Mouse (Mus musculus) lung, postnatal 4 days (tissue): ENCODE measurements around the gene Plcb3.
"Not testable (repeated sequence)": the region's sequence is repeated elsewhere in the genome, so short reads cannot be mapped to it uniquely, and the experiment has no call there.

Source experiments
- DNase-seq, 2 experiments: peaks; one replicate each; pipeline ENCODE4 v3.0.0; 2021

The Plcb3 gene

DNA sequence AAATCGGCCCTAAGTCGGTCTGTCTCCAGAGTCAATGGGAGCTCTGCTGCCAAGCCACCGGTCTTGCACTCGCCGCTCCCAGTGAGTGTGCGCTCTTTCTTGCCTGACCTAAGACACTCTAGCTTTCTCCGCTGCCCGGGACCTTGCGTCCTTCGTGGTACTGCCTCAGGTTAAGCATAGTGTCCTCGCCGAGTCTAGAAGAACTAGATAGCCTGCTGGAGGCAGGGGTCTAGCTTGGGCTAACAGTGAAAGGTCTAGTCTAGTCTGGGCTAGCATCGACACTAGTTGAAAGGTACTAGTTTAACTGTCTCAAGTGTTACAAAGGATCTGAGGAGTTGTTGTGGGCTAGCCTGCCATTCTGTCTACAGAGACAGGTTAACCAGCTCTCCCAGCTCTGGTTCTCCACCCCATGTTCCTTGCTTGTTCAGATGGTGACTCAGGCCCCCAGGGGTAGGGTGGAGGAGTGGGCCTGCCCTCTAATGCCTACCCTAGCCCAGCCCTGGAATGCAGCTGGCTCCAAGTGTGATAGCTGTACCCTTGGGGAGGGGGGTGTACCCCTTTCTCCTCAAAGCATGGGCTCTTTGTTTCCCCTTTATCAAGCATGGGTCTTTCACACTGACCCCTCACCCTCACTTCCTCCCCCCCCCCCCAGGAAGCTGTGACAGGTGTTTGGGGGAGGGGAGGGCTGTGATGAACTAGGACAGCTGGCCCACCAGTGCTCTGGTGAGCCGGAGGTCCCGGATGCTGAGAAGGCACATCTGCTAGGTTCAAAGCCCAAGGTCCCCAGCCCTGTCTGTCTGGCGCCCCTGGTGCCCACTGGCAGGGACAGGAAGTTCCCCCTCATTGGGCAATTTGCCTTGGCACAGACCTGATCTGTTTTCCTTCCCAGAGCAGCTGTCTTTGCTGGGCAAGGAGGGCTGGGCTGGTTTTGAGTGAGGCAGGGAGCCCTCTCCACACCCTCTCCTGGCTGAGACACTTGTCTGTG, at the start of gene Plcb3:
Plcb3 (minus strand) TSS at position 934 of the 985 bp plus-strand sequence.
- peak; percentile 76 to 81 for DNase-seq

DNA sequence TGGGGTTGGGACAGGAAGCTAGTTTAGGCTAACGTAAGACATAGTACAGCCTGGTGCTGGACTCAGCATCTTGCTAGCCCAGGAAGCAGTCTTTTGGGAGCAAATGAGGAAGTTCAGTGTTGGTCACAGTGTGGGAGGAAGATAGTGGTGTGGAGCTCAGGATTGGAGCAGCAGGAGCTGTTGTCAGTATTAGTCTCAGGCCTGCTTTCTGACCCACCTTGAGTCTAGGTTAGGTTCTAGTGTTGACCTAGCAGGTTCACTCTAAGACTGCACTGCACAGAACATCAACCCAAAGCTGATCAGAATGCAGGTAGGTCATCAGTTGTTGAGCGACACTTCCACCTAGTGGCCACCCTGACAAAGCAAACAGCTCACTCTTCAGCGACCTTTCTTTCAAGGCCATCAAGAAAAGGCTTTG, 44.0 kb upstream of the Plcb3 start:
- peak in 1 of 2 experiments; percentile 74 for DNase-seq

DNA sequence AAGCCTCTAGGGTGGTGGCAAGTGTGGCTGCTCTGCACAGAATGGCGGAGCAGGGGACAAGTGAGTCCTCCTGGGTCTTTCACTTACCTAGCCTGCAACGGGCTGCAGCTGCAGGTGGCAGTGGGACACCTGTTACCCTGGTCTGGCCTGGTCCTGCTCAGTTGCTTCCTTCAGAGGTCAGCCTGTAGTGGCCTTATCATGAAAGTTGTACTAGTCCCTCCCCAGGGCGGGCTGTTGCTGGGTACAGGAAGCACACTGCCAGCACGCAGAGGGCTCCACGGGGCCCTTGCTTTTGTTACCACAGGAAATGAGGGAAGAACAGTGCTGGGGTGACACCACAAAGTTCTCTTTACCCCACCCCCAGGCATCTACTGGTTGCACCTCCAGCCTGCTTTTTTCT, 42.9 kb upstream of the Plcb3 start, which contains the start of gene Fermt3:
Fermt3 (minus strand) TSS at position 279 of the 400 bp plus-strand sequence.
- peak; percentile 74 to 75 for DNase-seq

DNA sequence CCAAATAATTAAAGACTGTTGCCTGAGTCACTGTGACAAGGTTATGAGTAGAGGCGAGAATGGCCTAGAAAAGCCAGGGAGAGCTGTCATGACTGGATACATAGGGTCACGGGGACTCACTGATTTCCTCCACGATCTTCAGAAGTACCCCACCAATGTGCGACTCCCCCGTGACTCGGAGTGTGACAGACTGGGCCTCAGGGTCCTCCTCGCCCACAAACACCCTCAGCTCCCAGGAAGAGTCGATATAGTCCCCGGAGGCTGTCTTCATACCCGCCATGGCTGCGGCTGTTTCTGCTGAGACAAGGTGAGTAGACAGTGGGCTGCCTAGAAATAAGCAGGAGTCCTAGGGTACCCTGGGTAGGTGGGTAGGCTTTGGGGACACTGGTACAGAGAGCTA, 42.3 kb upstream of the Plcb3 start:
- DNase-seq: peak in 1 of 2 experiments; percentile 7

DNA sequence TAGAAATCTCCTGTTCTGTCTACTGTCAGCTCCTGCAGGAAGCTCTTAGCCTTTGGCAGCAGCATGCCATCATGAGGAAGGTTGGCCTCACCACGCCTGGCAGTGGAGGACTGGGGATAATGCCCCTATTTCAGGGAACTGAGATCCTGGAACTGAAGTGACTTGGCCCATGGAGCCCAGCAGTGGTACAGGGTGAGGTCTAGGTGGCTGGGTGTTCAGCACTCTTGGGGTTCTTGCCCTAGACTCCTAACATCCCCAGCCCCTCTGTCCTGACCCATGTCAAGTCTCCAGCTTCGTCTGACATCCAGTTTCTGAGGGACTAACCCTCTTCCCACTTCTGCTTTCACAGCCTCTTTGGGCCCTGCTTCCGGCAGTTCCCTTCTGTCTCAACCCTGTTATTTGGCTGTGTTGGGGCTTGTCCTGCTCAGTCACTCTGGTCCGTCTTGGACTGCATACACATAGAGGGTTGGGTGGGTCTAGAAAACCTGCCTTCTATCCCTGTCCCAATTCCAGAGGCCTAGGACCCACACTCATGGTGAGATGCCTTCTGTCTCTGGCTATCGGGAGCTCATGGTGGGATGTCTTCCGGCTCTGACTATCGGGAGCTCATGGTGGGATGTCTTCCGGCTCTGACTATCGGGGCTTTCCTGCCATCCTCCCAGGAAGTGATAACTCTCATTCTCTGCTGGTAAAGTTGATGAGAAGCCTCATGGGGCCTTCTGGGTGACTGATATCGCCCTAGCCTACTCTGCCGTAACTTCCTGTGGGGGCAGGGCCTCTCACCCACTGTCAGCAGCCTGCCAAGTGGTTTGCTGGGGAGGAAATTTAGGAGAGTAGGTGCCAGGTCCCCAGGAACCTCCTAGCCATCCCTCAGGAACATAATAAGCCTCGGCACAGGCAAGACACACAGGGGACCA, 41.5 kb upstream of the Plcb3 start:
- DNase-seq: peak; percentile 31 to 32

DNA sequence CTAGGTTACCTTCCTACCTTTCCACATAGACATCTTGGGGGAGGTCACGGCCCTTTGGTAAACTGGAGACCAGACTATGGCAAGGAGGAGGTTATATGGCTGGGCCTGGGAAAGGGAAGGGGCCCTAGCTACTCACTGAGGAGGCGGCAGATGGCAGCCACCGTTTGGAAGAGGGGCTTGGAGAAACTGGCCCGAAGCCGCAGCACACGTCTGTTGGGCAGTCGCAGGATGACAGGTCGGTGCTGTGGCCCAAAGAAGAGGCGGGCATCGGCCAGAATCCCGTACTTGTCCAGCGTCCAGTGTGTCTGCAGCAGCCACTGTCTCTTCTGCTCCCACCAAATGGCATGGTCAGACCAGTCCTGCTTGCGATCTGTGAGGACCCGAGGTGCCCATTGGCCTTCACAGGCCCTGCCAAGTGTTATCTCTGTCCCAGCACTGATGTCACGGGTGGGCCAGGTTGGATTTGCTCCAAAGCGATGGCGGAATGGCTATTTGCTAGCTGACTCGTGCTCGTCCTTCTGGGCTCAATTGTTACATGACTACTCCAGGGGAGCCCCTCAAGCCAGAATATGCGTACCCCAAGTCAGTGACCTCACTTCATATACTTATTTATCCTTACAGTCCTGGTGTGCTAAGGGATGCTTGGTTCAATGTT, 38.3 kb upstream of the Plcb3 start:
- DNase-seq: peak in 1 of 2 experiments; percentile 4

DNA sequence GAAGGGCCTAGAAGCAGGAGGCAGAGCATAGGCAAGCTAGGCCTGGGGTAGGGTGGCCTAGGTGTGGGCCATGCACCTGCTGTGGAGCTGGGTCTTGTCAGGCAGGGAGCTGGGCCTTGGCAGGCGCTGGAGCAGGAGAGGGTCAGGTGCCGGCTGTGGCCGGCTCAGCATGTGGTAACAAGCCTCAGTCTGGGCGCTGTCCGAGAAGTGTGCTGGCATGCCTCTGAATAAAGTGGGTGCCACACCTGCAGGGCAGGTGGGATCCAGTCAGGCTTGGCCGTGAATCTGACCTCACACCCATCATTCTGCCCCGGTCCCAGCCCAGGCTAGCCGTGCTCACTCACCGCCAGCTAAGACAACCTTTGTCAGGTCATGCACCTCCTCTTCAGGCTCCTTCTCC, 37.7 kb upstream of the Plcb3 start:
- peak in 1 of 2 experiments; percentile 22 for DNase-seq

DNA sequence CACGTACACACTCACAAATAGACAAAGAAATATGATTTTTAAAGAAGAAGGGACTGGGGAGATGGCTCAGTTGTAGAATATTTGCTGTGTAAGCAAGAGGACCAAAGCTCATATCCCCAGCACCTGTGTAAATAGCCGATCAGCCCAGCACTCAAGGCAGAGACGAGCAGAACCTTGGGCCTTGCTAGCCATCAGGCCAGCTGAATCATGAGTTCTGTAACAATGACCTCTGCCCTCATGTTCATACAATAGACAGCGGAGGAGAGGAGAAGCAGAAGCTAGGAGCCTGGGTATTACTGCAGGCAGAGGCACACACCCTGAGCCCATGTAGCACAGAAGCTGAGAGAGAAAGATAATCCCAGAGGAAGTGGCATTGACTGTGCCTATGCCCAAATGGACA, 36.2 kb upstream of the Plcb3 start:
- DNase-seq: no peak

DNA sequence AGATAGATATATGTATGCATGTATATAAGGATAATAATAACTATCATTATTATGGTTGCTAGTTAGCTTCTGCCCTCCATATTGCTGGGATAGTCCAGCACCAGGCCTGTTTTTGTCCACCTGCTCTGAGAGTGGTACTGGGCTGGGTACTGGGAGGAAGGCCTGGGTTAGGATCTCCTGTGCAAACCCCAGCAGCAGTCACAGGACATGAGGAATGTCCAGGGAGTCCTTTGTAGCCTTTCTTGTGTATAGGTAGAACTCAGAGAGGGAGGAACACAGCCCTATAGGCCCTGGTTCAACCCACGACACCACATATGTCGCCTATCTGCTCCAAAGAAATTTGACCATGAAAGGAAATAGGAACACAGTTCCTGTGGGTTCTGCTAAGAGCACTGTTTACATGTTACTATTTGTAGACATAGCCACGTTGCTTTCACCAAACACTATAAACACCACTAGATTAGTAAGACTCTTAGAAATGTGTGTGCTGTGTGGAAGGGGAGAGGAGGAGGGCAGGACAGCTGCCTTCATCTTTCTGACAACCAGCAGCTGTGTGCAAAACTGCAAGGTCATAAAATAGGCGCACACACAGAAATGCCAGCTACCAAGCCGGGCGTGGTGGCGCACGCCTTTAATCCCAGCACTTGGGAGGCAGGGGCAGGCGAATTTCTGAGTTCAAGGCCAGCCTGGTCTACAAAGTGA, 30.8 kb upstream of the Plcb3 start:
- DNase-seq: no peak

DNA sequence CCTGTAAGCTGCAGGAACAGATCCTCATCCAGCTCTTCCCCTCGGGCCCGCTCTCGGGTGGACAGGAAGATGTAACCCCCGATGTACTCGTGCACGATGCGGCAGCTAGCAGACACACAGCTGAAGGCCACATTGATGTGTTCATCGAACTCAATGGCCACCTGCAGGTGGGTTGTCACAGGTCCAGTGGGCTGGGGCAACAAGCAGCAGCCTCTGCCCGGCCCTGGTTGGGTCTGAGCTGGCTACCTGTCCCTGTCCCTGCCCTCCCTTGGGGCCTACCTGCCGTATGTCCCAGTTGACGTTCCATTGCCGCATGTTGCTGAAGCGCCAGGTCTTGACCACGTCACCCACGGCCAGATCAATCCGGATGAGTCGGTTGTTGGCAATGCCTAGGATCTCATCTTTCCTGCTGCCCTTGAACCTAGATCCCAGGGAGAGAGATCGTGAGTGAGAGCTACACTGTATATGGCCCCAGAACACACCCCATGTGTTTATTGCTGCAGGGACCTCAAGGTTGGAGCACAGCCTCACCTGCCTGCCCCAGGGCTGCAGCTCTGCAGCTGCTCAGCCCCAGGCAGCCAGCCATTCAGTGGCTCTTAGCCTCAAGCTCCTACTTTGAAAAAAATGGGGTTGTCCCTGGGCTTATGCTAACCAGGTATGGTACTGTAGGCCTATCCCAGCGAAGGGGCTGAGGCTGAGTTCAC, 23.2 kb upstream of the Plcb3 start:
- DNase-seq: no peak

DNA sequence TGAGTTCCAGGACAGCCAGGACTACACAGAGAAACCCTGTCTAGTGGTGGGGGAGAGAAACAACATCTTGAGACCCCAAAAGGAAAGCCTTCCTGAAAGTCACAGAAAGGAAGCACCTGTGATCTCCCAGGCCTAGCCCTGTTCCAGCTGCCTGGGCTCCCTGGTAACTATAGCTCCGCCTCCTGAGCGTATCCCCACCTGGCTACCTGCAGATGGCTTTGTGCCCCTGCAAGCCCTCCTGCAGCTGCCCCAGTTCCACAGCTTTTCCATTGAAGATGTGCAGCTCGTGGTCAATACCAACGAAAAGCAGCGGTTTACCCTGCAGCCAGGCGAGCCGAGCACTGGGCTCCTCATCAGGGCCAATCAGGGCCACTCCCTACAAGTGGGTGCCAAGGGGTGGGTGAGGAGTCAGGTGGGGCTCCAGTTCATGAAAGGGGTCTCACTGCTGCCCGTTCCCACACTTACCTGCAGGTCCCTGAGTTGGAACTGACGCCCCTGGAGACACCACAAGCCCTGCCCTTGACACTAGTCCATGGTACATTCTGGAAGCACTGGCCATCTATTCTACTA, 21.5 kb upstream of the Plcb3 start:
- peak in 1 of 2 experiments; percentile 4 for DNase-seq

DNA sequence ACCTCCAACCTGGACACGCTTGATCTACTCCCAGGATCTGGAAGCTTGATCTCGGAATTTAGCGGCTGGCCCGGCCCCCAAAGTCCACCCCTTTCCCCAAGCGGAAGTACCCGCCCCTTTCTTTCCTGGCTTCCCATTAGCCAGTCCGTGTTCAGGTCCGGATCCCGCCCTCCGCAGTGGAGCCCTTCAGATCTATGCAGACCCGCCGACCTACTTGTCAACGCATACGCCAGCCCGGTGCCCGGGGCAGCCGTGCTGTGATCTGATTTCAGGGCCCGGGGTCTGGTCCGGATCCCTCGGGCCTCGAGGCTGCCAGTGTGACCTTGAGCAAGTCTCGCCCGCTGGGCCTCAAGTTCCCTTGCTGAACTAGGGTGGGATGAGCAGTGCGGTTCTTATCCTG, 19.7 kb upstream of the Plcb3 start, which contains the start of the genes Nudt22 and Trpt1:
Nudt22 (minus strand) TSS at position 112 of the 400 bp plus-strand sequence.
Trpt1 (plus strand) TSS at position 126 of the 400 bp plus-strand sequence.
- peak; percentile 91 for DNase-seq

DNA sequence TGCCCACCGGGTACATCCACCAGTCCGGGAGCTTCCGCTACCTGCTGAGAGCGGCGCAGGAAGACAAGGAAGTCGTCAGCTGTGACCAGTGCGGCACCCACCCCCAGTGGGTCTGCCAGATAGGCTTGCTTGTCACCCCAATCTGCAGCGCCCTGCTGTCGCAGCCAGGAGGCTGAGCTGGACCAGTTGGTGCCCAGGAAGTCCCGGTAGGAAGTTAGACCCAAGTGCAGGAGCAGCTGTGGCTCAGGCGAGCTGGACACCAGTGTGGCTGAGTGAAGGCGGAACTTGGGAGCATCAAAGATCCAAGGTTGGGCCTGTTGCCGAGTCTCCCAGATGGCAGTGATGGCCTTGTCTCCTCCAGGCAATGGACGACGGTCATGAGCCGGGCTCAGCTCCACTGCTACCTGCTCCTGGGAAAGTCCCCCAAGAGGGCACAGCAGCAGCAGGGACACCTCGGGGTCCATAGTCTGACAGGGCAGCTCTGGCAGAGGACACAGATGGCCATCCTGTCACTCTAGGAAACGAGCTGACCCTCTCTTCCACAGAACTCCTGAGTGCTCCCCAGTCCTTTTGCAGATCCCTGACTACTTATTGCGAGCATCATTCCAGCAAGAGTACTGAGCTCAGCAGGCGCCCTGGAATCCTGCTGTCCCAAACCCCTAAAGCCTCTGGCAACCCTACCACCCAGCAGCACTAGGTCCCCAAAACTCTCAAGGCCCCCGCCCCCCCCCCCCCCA, 19.2 kb upstream of the Plcb3 start:
- no peak for DNase-seq

DNA sequence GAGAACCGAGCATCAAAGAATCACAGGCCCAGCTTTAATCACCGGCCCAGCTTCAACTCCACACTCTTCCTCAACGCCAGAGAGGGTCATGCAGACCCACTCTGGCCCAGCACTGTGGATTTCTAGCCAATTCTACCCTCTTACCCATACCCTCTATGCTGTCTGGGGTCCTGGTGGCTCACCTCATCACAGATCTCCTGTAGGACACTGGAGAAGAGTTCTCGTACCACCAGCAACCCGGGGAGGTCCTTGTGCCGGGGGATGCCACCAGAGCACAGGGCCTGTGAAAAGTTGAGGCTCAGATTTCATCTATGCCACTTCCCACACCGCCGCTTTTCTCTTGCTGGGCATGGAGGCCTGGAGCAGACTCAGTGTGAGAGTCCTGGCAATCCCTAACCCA, 18.2 kb upstream of the Plcb3 start:
- no peak for DNase-seq

DNA sequence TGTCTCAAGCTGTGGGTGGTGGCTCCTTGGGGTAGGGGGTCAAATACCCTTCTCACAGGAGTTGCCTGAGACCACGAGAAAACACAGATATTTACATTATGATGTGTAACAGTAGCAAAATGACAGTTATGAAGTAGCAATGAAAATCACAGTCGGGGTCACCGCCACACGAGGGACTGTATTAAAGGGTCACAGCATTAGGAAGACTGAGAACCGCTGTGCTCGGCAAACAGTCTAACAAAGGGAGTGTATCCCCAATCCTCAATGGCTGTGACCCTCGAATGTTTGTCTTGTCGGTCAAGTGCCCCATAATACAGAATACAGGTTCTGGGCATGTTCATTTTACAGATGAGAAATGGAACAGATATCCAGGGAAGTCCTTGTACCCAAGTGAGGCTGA, 17.7 kb upstream of the Plcb3 start:
- no peak for DNase-seq

DNA sequence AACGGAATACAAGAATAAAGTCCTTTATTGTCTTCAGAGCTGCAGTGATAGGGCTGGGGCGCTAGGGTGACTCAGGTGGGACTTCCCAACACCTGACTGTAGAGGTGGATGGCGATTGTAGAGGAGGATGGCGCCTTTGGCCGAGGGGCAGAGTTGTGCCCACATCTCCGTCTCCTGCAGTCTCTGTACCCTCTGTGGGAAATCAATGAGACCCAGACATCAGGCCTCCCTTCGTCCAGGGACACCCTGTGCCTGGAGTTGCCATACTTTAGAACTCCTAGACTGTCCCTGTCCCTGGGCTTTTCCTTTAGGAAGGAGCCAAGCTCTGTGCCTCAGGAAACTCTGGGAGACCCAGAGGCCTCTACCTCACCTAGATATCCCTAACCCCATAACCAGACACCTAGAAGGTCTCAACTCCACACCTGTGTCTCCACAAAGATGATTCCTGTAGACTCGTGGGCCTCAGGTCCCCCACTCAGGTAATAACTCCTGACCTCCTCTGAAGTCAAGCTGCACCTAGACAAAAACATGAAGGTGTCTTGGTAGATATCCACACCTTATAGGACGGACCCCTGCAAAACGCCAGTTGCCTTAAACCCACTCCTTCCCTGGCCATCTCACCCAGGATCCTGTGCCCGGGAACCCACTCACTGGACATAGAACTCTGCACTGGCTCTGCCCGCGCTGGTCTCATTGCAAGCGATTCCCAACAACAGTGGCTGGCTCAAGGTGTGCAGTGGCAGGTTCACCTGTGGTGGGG, 16.9 kb upstream of the Plcb3 start:
- no peak for DNase-seq

DNA sequence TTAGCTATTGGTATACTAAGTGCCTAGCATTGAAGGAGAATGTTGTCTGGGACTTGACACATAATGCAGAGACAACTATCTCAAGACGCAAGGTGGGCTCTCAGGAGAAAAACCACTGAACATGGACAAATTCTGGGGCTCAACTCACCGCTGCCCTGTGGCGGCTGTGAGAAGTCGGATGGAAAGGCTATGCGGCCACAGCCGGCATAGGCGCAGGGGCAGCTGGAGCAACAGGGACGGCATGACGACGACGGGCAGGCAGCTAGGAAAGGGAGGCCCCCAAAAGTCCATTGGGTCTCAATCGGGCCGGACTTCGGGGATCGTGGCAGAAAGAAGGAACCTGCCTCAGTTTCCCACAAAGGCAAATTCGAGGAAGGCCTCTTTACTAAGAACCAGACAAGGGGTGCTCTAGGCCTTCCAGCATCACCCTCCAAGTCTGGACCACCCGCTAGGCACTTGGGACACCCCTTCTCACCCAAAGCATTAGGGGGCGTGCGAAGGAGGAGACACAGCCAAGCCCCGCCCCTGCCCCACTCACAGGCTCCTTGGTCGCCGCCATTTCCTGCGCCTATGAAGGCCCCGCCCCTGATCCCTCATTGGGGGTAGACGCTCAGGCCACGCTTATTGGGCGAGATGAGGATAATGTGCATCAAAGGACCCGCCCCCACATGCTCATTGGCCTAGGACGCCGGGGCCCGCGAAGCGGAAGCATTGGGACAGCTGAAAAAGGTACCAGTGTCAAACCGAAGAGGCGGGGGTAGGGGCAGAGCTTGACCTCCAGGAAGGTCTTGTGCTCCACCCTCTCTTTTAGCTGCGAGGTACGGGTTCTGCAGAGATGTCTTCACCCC, 16.0 kb upstream of the Plcb3 start, which contains the start of gene Dnajc4:
Dnajc4 (minus strand) TSS at position 562 of the 848 bp plus-strand sequence.
- DNase-seq: peak; percentile 97 to 98

DNA sequence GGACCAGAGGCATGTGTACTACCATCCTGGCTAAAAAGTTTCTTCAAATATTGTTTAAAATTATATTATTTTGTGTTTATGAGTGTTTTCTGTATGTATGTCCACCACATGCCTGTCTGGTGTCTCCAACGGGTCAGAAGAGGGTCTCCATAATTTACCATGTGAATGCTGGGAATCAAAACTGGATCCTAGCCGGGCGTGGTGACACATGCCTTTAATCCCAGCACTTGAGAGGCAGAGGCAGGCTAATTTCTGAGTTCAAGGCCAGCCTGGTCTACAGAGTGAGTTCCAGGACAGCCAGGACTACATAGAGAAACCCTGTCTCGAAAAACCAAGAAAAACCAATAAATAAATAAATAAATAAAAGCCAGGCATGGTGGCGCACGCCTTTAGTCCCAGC, 14.9 kb upstream of the Plcb3 start:
- not testable (repeated sequence) for DNase-seq
